Mouse (Mus musculus) heart, adult 9 months (tissue): ENCODE measurements around the gene Piezo1.

ENCODE experiments used
- DNase-seq, 2 experiments: peaks; one replicate each; pipeline ENCODE4 v3.0.0; 2022; ENCODE audit warnings: low spot score in 2 of 2

Piezo1 gene

DNA sequence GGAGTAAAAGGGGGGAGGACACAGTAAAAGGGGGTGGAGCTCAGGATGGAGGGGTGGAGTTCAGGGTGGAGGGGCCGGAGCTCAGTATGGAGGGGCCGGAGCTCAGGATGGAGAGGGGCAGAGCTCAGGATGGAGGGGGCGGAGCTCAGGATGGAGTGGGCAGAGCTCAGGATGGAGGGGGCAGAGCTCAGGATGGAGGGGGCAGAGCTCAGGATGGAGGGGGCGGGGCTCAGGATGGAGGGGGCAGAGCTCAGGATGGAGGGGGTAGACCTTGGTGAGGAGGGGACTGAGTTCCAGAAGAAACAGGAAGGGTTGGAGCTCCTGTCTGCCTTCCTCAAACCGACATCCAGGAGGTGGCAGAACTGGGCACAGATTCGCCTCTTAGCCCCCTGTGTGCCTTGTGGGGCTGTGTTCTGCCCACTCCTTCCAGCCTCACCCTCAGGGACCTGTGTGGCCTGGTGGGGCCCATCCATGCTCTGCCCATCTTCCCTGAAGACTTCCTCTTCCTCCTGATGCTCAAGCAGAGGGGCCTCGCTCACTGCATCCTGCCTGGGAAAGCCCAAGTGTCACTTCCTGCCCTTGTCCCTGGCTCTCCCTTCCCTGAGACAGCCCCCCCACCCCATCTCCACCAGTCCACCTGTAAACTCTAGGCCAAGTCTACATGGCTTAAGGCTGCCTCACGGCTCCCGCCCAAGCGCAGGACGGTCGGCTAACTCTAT lies 54.0 kb downstream of the Piezo1 start:
- no peak for DNase-seq

DNA sequence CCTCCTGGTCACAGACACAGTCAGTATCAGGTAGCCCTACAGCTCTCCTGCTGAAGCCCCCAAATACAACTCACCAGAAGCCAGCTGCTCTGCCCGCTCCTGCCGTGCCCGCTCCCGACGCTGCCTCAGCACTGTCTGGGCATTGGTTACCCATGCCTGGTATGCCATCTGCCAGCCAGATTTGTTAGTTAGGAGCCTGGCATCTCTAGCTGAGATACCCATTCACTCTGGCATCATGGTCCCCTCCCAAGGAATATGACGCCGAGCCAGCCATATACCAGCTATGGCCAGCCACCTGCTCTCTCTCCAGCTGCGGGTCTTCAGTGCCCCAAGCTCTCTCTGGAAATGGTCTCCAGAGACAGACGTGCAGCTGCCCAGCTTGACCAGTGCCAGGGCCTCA lies 62.7 kb downstream of the Piezo1 start:
- no peak for DNase-seq

DNA sequence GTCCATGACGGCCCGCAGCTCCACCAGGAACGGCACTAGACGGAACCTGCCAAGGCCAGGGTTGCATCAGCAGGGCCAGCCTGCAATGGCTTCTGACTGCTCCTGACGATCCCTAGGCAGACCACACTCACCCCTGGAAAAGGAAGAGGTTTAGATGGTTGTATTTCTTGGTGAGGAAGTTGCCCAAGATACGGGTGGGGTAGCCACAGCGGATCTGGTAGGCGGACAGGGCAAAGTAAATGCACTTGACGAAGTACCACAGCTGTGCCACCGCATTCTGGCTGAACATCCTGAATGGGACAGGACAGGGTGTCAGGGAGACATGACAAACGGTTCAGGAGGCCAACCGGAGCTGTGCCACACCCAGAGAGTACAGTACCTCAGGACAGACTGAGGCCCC lies 66.3 kb downstream of the Piezo1 start:
- DNase-seq: no peak

DNA sequence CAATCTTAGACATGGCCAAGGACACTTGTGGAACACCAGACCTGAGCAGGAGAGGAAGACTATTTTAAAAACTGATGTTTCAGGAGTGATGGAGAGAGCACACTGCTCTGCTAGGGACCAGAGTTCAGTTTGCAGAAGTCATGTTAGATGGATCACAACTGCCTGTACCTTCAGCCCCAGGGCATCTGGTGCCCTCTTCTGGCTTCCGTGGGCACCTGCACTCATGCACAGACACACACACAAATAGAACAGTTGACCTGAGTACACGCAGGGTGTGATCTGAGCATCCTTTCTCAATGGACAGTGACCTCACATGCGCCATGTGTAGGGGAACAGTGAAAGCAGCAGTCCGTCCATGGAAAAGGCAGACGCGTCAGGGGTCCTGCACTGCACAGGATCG lies 67.3 kb downstream of the Piezo1 start:
- DNase-seq: no peak

DNA sequence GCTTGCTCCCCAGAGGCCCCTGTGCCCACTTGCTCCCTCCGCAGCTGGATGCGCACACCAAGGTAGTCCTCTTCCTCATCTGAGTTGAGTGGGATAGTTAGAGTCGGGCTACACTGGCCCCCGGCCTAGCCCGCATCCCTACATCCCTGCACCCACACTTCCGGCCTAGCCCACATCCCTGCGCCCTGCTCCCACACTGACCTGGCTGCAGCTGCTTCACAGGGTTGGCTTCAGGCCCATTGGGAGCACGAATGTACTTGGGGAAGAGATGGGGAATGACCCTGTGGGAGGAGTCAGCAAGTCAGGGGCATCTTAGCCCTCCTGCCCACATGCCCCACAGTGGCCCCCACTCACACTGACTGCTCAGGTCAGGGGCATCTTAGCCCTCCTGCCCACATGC lies 68.7 kb downstream of the Piezo1 start:
- no peak for DNase-seq

DNA sequence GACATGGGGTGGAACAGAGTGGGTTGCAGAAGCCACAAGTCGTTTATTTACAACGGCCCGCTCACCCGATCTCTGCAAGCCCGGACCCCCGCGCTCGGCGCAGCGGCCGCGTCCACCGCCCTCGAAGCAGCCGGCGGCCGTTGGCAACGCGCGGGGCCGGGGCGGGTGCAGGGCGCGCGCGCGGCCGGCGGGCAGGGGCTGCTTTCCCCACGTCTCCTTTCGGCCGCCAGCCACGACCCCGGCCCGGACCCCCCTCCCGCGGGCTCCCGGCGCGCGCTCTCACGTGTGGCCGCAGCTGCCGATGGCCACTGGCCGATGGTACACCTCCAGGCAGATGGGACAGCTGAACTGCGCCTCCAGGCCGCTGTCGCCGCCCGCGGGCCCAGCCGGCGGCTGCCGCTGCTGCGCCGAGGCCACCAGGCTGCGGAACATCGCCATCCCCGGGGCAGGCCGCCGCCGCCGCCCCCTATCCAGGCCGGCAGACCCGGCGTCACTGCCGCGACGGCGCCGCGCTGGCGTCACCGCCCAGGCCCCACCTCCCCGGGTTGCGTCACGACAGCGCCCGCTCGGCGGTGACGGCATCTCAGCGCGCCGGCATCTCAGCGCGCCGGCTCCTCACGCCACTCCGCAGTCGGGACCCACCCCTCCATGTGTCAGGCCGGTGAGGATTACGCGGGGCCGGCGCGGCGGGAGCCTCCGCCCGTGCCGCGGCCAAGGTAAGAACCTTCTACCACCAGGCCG lies 75.4 kb downstream of the Piezo1 start, which contains the start of the genes Rnf166 and Ctu2:
Gene Rnf166 (minus strand): TSS at position 485 of the 741 bp plus-strand sequence.
Gene Ctu2 (plus strand): TSS at position 564 of the 741 bp plus-strand sequence.
- DNase-seq: peak; percentile 88 to 90

DNA sequence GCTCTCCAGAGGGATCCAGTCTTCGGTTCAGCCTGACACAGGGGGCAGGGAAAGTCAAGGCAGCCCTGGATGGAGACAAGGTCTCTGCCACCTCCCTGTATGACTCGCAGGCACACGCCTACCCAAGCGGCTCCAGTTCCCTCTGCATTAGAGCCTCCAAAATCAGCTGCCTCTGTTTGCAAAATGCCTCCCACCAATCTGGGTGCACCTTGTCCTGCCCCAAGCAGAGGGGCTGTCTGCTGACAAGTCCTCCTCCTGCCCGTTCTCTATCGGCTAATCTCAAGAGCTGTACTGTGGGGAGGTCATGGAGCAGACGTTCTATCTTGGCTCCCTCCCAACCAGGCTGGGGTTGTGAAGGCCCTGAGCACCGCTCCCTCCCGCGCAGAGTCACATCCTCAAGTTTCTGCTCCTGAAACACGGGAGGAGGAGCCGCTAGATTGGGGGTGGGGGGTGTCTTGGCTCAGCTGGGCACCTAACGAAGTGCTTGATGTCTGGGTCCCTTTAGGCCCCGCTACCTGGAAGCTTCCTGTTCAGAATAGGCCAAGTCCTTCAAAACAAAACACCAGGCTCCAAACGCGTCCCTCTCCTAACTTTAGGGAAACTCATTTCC lies 76.1 kb downstream of the Piezo1 start:
- DNase-seq: peak; percentile 47 to 65

DNA sequence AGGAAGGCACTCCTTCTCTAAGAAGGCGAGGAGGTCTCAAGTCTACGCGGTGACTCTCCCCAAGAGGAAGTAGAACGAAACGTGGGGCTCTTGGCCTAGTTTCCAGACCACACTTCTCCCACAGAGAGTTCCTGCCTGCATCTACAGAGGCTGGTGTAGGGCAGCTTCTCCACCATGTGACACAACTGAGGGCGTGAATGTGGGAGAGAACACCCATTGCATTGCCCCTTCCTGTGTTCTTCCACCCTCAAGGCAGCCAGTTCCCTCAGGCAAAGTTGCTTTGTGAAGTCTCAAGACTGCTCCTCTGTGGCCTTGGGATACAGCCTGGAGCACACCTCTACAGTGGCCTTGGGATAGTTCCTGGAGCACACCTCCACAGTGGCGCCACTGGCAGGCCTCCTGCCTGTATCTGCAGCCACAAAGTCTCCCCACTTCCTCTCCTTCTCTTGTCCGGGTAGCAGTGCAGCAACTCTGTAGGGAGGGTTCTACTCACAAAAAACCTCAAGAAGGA lies 77.2 kb downstream of the Piezo1 start:
- DNase-seq: no peak

DNA sequence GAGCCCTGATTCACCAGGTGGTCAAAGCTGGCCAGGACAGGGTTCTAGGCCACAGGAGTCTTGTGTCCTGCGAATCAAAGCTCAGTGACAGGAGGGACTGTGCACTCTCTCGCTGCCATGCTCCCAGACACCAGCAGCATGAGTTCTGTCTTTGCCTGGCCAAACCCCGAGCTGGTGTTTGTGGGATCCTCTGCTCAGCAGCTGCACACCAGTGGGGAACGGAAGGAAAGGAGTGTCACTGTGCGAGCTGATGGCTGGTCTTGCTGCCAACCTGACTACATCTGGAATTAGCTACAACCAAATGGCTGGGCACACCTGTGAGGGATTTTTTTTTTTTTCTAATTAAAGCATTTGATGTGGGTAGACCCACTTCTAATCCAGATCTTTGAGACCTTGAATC lies 80.4 kb downstream of the Piezo1 start:
- no peak for DNase-seq

DNA sequence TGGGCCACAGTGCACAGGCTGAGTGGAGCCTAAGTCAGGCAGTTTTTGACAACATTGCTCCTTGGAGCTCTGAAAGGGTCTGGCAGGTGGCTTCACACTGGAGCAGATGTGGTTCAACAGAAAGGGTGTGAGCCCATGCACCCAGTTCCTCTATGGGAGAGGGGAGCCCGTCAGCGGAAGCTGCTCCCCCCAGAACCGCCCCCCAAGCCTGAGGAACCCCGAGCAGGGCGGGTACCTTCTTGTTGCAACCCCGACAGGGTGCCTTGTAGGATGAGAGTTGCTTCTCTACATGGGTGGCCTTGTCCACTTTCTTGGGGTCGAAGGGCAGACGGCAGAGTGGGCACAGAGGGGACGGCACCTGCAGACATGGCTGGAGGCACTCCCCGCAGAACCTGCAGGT lies 81.2 kb downstream of the Piezo1 start:
- DNase-seq: no peak

DNA sequence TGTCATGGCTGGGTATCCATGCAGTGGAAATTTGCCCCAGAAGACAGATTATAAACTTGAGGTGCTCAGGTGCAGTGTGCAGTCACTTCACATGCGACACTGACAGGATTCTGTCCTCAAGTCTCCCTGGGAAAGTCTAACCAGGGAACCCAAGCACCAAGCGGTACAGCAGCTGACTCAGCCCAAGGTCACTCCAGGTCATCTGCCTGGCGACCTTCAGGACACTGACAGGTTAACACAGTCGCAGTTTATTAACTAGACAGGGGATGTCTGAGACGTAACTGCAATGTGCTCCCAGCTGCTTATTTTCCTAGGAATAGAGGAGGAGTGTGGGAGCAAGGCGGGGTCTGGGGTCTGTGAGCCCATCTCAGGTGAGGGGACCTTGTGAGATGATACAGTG lies 81.7 kb downstream of the Piezo1 start:
- no peak for DNase-seq

DNA sequence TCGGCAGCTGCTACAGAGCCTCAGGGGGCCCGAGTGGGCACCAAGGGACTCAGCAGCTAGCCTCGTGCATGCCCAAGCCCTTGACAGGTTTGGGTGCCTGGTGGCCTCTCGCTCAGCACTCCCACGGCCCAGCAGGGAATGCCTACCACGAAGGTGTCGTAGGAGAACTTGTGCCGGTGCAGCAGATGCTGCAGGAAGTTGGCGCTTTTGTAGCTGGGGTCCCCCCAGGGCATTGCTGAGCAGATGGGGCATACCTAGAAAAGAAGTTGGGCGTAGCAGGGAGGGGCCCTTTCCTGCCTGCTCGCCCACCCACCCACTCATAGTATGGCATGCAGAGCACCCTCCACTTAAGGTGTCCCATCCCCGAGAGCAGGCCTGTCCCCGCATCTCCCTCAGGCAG lies 83.3 kb downstream of the Piezo1 start:
- no peak for DNase-seq

DNA sequence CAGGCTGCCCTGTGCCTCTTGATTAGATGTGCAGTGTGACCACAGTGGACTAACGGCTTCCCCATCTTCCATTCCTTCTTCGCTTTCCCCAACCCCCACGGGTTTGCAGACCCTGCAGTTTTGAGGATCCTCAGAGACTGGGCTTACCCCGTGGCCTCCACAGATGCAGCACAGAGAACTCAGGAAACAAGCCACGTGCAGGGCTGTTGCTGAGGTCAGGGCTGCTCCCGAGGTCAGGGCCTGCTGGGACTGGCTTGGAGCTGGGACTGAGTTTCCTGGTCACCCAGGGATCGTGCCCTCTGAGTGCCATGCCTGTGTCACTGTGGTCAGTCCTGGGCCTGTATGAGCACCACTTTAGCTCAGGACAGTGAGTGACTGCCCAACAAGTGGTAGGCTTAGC lies 86.1 kb downstream of the Piezo1 start:
- no peak for DNase-seq

DNA sequence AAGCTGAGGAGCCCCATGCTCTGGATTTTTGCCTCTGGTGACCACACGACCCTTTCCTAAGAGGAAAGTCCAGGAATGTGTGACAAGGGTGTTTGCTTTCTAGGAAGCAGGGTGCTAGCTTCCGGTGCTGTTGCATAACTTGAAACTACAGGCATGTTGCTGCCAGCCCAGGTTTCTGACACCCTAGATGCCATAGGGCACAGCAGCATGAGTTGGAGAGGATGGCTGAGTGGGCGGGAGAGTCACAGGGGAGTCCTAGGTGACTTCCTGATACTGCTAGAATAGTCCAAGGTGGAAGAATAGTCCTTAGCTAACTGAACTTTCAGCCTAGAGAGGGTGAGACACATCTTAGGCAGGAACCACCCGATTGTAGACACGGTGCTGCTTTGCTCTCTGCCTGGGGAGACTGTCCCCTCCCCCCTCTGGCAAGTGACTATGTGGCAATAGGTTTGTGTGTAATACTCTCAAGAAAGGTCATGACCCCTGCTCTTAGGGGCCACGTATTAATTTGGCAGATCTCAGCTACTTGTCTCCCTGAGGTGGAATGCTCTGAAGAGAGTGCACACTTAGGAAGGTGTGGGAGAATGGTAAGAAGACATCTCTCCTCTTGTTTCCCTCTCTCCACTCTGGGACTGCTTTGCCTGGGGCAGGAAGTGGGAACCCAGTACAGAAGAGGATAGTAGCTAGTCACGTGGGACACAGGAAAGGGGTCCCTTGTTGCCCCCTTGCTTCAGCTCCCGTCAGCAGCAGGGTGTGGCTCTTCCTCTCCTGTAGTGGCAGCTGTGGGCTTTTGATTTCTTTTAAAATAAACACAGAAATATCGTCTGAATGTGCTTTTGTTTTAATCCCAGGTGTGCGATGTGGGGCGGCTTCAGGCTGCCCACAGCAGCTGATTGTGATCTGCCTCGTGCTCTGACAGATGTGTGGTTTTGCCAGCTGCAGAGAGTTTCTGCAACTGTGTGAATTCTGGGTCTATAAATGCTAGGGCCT lies 87.2 kb downstream of the Piezo1 start:
- DNase-seq: no peak

DNA sequence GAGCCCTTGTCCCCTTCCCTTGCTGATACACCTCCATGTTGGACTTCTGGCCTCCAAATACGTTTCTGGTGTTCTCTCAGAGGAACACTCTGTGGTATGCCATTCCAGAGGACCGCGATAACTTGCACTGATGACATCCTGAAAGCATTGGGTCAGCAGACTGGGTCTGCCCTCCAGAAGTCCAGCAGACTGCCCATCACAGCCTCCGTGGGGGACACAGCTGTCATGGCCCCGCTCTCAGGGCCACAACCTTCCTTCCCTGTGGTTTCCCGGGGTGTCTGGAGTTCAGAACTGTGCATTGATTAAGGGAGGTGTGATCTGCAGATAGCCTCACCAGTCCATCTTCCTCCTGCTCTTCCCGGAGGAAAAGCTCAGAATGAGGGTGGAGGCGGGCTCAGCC lies 88.6 kb downstream of the Piezo1 start:
- no peak for DNase-seq

DNA sequence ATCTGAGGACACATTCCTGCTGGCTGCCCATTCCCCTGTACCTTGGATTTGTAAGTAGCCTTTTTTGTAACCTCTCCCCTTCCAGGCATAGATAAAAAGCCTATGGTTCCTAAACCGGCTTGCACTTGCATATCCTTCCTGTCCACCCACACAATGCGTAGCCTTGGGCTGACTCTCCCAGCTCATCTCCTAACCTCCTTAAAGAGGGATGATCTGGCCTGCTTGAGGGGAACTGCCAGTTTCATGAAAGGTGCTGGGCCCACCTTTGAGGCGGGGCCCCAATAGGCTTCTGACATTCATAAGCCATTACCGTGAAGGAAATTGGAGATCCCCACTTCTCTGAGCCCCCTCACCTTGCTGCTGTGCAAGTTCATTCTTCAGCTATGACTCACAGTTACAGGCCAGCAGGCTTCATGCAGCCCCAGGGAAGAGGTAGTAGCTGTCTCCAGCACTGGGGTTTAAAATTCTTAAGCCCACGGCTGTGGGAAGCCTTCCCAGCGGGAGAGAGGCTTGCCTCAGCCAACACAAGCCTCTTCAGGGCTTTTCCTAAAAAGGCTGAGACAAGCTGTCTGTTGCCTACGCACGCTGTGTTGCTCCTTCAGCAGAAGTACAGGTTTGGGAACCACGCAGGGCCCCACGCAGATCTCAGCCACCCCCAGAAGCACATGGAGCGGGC lies 89.5 kb downstream of the Piezo1 start:
- no peak for DNase-seq

DNA sequence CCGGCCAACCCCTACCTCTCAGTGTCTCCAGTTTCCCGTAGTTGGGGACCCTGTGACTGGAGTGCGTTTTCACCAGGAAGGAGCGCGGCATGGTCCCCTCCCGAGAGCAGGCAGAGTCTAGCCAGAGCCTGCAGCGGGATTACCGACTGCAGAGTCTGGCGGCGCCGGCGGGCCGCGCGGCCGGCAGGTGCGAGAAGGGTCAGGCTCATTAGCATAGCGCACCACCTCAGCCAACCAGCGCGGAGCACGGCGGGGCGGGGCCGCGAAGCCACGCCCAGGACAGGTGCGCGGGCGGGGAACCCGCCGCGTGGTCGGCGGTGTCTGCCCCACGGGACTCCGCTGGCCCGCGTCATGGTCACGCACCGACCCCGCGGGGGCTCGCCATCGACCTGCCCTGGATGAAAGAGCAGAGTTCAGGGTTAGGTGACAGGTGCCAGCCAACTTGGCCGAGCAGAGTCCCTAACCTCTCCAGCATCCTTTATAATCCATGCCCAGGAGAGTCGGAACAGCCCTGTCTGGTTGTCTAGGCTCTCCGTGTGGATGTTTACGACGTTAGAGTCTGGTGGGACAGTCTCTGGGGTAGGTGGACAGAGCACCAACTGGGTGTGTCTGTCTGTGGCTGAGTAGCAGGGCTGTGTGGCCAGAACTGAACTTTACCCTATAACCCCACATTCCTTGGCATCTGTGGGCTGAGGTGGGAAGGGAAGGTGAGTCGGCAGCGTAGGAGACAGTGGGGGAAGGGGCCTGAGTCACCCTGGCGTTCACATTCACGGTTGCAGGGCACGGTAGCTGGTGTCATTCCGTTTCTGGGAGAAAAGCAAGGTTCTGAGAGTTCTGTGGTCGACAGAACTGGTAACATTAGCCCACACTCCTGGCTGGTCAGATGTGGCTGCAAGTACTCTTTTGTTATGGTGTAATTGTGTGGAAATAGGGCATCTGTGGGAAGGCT lies 90.3 kb downstream of the Piezo1 start, which contains the start of gene Snai3:
Gene Snai3 (minus strand): TSS at position 210 of the 949 bp plus-strand sequence.
- peak in 1 of 2 experiments; percentile 38 for DNase-seq

DNA sequence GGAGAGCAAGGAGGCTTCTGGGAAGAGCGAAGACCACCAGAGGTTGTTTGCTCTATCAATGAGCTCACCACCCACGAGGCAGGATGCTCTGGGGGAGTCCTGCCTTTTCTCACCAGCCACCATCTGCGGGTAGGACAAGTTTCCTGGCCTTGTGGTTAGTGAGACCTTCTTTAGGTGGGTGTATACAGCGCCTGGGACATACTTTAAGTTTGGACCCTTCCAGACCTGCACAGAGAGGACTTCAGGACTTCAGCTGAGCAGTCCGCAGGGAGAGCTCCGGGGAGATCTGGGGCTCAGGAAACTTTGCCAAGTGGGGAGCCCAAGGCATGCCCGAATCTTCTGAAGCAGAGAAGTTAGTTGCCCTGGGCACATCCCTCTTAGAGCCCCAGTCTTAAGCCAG lies 91.1 kb downstream of the Piezo1 start:
- DNase-seq: no peak

DNA sequence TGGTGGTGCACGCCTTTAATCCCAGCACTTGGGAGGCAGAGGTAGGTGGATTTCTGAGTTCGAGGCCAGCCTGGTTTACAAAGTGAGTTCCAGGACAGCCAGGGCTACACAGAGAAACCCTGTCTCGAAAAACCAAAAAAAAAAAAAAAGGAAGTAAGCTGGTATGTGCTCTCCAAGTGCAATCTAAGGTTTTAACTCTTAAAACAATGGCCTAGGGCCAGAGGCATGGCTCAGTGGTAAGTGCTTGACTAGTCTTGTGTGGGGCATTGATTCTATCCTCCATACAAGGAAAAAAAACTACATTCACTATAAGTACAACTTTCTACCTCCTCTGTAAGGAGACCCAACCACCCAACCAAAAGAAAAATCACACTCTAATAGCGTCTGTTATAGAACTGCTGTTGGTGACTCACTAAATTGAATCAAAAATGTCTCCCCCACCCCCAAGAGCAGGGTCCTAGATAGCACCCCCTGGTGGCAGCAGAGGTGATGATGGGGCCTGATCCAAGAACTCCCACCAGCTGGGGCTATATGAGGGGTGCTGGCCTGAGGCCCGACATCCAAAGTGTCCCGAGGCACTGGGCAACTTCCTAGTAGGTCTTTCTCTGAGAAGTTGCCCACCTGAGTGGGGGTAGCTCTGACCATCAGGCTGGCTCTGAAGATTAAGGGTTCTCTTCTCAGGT lies 91.8 kb downstream of the Piezo1 start:
- DNase-seq: no peak
